Mouse (Mus musculus): ENCODE results near the gene AC170998.1.

- TF ChIP-seq CEBPB (IDR thresholded peaks at IDR 0.05; ENCODE audit: low read depth) (no peak), CTCF (IDR thresholded peaks at IDR 0.05; ENCODE audit: control insufficient read depth, insufficient read depth, insufficient read length) (peak; percentile 4)
These were observed 24.7 kb downstream of the AC170998.1 start for GRCm38 (mm10) chr17:28750580-28750979.
